19 mouse cellular contexts compared by ENCODE assay signal in genomic region chr2:29521486-29521885, GRCm38 (mm10).
DNase-seq lines count a peak whose midpoint lies in the region; ATAC-seq lines count a peak whose summit lies in the region.
"Had no signal": no experiment of that assay in that cellular context is flagged by ENCODE, and none has a peak within 500 bp of the region (broad histone marks: within the 10 kb centered on the region; RNA-seq: fewer than 3 reads in every experiment).

No protein-coding gene starts in this region.

- H3K36me3 ChIP-seq in hindbrain, embryonic 10.5 days, result no peaks in the 10 kb centered on the region
- H3K36me3 ChIP-seq in hindbrain, embryonic 14.5 days (replicated peaks; ENCODE audit: control insufficient read depth, insufficient read depth), result no peaks in the 10 kb centered on the region
- H3K36me3 ChIP-seq: embryonic facial prominence, embryonic 10.5 days had no signal

- H3K4me3 ChIP-seq in hindbrain, embryonic 10.5 days, result no peak overlapping the region
- H3K4me3 ChIP-seq in hindbrain, embryonic 14.5 days (replicated peaks; ENCODE audit: low read length), result no peak overlapping the region
- H3K4me3 ChIP-seq: embryonic facial prominence, embryonic 10.5 days; forebrain, embryonic 13.5 days had no signal

- H3K4me1 ChIP-seq in hindbrain, embryonic 10.5 days (replicated peaks), result peaks cover 77% of the 10 kb centered on the region
- peaks cover 58% of the 10 kb centered on the region for H3K4me1 ChIP-seq in hindbrain, embryonic 14.5 days (replicated peaks; ENCODE audit: control insufficient read depth, insufficient read depth, low read length)

- H3K27ac ChIP-seq in hindbrain, embryonic 10.5 days, result peak overlapping the region; percentile 51; the same call in 1 of the 2 replicates
- H3K27ac ChIP-seq in hindbrain, embryonic 14.5 days, result no peak overlapping the region
- H3K27ac ChIP-seq: embryonic facial prominence, embryonic 10.5 days; forebrain, embryonic 13.5 days had no signal

- H3K9ac ChIP-seq in hindbrain, embryonic 14.5 days, result no peak overlapping the region
- H3K9ac ChIP-seq: forebrain, embryonic 13.5 days; forebrain, postnatal 0 days had no signal

- ATAC-seq in hindbrain, embryonic 14.5 days (ENCODE audit: low FRiP score), result no peak
- ATAC-seq: activated CD4-positive, CD25-positive, alpha-beta regulatory T cell, adult 4 months; forebrain, embryonic 13.5 days; forebrain, postnatal 0 days; hindbrain, embryonic 16.5 days; Patski had no signal

- H3K9me3 ChIP-seq in hindbrain, embryonic 10.5 days, result no peaks in the 10 kb centered on the region
- H3K9me3 ChIP-seq in hindbrain, embryonic 14.5 days (ENCODE audit: control insufficient read depth, low read length), result no peaks in the 10 kb centered on the region
- H3K9me3 ChIP-seq: embryonic facial prominence, embryonic 10.5 days; forebrain, embryonic 13.5 days had no signal

- H3K4me2 ChIP-seq in hindbrain, embryonic 14.5 days (replicated peaks), result no peak overlapping the region
- H3K4me2 ChIP-seq: forebrain, embryonic 13.5 days had no signal

- 78% methylated on average over 7 of the region's 7 CpGs for WGBS in hindbrain, embryonic 10.5 days
- 82% methylated on average over 7 of the region's 7 CpGs for WGBS in hindbrain, embryonic 14.5 days

- no peak for DNase-seq in hindbrain, embryonic 10.5 days (ENCODE audit: low spot score)
- no peak for DNase-seq in hindbrain, embryonic 14.5 days (ENCODE audit: low spot score)
- peak; percentile 35 to 47 for DNase-seq in kidney, adult 8-10 months
- no peak for DNase-seq in kidney, postnatal 4 days
- DNase-seq in kidney, adult 9 months, result peak; percentile 62
- DNase-seq in kidney, postnatal 25 days, result peak; percentile 38 to 70
- no peak for DNase-seq in adrenal gland, postnatal 25 days
- DNase-seq: adrenal gland, adult 2 months; adrenal gland, postnatal 36 days; cerebellum, adult 2 months; forebrain, postnatal 0 days; gastrocnemius, postnatal 14 days; heart, postnatal 14 days had no signal

- H3K27me3 ChIP-seq in hindbrain, embryonic 10.5 days (ENCODE audit: insufficient read depth, poor library complexity, severe bottlenecking), result peaks cover 8% of the 10 kb centered on the region; the same call in 1 of the 2 replicates
- no peaks in the 10 kb centered on the region for H3K27me3 ChIP-seq in hindbrain, embryonic 14.5 days (ENCODE audit: control insufficient read depth, insufficient read depth, low read length)
- H3K27me3 ChIP-seq: CH12.LX; forebrain, embryonic 13.5 days; Patski had no signal

Comparison
In these comparisons a context has a peak if more than half of its experiments do, and no peak if none do; other contexts are left out.
1. DNase-seq: peak in kidney, adult 8-10 months (2 of 2), kidney, adult 9 months (single experiment) and kidney, postnatal 25 days (2 of 2); none in hindbrain, embryonic 10.5 days (single experiment), hindbrain, embryonic 14.5 days (single experiment), kidney, postnatal 4 days (0 of 2) and adrenal gland, postnatal 25 days (single experiment).